Mouse (Mus musculus): ENCODE measurements around the gene Evi5. TPM values are rescaled to one million over a fixed set of nuclear protein-coding genes. Genes with fewer than 3 reads are reported as not detected.

Gene Evi5
- polyA plus RNA-seq, 1 experiment from 2014 or later, result 19.8 TPM

GRCm38 (mm10) chr5:107855546-107855945 lies 19.4 kb downstream of the Evi5 start:
- 28% methylated on average over 2 of the region's 2 CpGs for WGBS (ENCODE audit: missing documents)

GRCm38 (mm10) chr5:107854556-107854955 lies 20.4 kb downstream of the Evi5 start:
- Histone ChIP-seq H3K36me3 (ENCODE audit: inconsistent target) (no peaks in the 10 kb centered on the region), H3K27ac (no peak overlapping the region), H3K4me3 (ENCODE audit: inconsistent target) (no peak overlapping the region), H3K79me2 (ENCODE audit: inconsistent target) (peaks cover 97% of the 10 kb centered on the region)
- 68% methylated on average over 3 of the region's 3 CpGs for WGBS (ENCODE audit: missing documents)

More at GRCm38 (mm10) chr5:107855546-107855945, 19.4 kb downstream of the Evi5 start:
- Histone ChIP-seq H3K36me3 (ENCODE audit: inconsistent target) (no peaks in the 10 kb centered on the region), H3K79me2 (ENCODE audit: inconsistent target) (peaks cover 97% of the 10 kb centered on the region), H3K4me3 (ENCODE audit: inconsistent target) (no peak overlapping the region), H3K27ac (no peak overlapping the region)

- H3K36me3 ChIP-seq (ENCODE audit: inconsistent target), result no peaks in the 10 kb centered on the region
- WGBS (ENCODE audit: missing documents), result 13% methylated on average over 6 of the region's 6 CpGs
- H3K27ac ChIP-seq, result peak overlapping the region; percentile 24; the same call in 1 of the 2 replicates
- no peak overlapping the region for H3K4me3 ChIP-seq (ENCODE audit: inconsistent target)
- peaks cover 97% of the 10 kb centered on the region for H3K79me2 ChIP-seq (ENCODE audit: inconsistent target)
Measured at GRCm38 (mm10) chr5:107853807-107854206, 21.1 kb downstream of the Evi5 start.

- Histone ChIP-seq H3K27ac (no peak overlapping the region), H3K36me3 (ENCODE audit: inconsistent target) (no peaks in the 10 kb centered on the region), H3K4me3 (ENCODE audit: inconsistent target) (no peak overlapping the region), H3K79me2 (ENCODE audit: inconsistent target) (peaks cover 97% of the 10 kb centered on the region)
- WGBS (ENCODE audit: missing documents), result 89% methylated on average over 4 of the region's 4 CpGs
Measured at GRCm38 (mm10) chr5:107848964-107849363, 25.9 kb downstream of the Evi5 start.

- 86% methylated on average over 2 of the region's 2 CpGs for WGBS (ENCODE audit: missing documents)
- H3K79me2 ChIP-seq (ENCODE audit: inconsistent target), result peaks cover 100% of the 10 kb centered on the region
- no peaks in the 10 kb centered on the region for H3K36me3 ChIP-seq (ENCODE audit: inconsistent target)
- H3K4me3 ChIP-seq (ENCODE audit: inconsistent target), result no peak overlapping the region
- H3K27ac ChIP-seq, result no peak overlapping the region
Measured at GRCm38 (mm10) chr5:107847817-107848216, 27.1 kb downstream of the Evi5 start.

GRCm38 (mm10) chr5:107847349-107847748 lies 27.6 kb downstream of the Evi5 start:
- Histone ChIP-seq H3K4me3 (ENCODE audit: inconsistent target) (no peak overlapping the region), H3K79me2 (ENCODE audit: inconsistent target) (peaks cover 100% of the 10 kb centered on the region), H3K36me3 (ENCODE audit: inconsistent target) (no peaks in the 10 kb centered on the region), H3K27ac (no peak overlapping the region)
- WGBS (ENCODE audit: missing documents), result 90% methylated on average over 5 of the region's 5 CpGs

GRCm38 (mm10) chr5:107840549-107841238 lies 34.2 kb downstream of the Evi5 start:
- no peak overlapping the region for H3K27ac ChIP-seq
- no peaks in the 10 kb centered on the region for H3K36me3 ChIP-seq (ENCODE audit: inconsistent target)
- no peak overlapping the region for H3K4me3 ChIP-seq (ENCODE audit: inconsistent target)
- WGBS (ENCODE audit: missing documents), result 97% methylated on average over 3 of the region's 5 CpGs
- H3K79me2 ChIP-seq (ENCODE audit: inconsistent target), result peaks cover 54% of the 10 kb centered on the region

- 43% methylated on average over 3 of the region's 3 CpGs for WGBS (ENCODE audit: missing documents)
- no peaks in the 10 kb centered on the region for H3K36me3 ChIP-seq (ENCODE audit: inconsistent target)
- peaks cover 45% of the 10 kb centered on the region for H3K79me2 ChIP-seq (ENCODE audit: inconsistent target)
- no peak overlapping the region for H3K4me3 ChIP-seq (ENCODE audit: inconsistent target)
- no peak overlapping the region for H3K27ac ChIP-seq
Measured at GRCm38 (mm10) chr5:107838891-107839644, 35.8 kb downstream of the Evi5 start.

GRCm38 (mm10) chr5:107834287-107834686 lies 40.6 kb downstream of the Evi5 start:
- Histone ChIP-seq H3K27ac (no peak overlapping the region), H3K4me3 (ENCODE audit: inconsistent target) (no peak overlapping the region), H3K36me3 (ENCODE audit: inconsistent target) (no peaks in the 10 kb centered on the region), H3K79me2 (ENCODE audit: inconsistent target) (peaks cover 70% of the 10 kb centered on the region; the same call in 1 of the 2 replicates)
- WGBS (ENCODE audit: missing documents), result 100% methylated on average over 1 of the region's 1 CpGs

GRCm38 (mm10) chr5:107831351-107831750 lies 43.6 kb downstream of the Evi5 start:
- 78% methylated on average over 3 of the region's 3 CpGs for WGBS (ENCODE audit: missing documents)
- no peak overlapping the region for H3K4me3 ChIP-seq (ENCODE audit: inconsistent target)

GRCm38 (mm10) chr5:107829998-107830560 lies 44.8 kb downstream of the Evi5 start, which contains the start of gene Ube2d2b:
Gene Ube2d2b (plus strand): TSS chr5:107830099.
- H3K4me3 ChIP-seq (ENCODE audit: inconsistent target), result no peak within 1 kb of the TSS
- no peaks in the 10 kb centered on the region for H3K36me3 ChIP-seq (ENCODE audit: inconsistent target)
- H3K79me2 ChIP-seq (ENCODE audit: inconsistent target), result peaks cover 91% of the 10 kb centered on the region
- 92% methylated on average over 14 of the region's 22 CpGs for WGBS (ENCODE audit: missing documents)
- H3K27ac ChIP-seq, result no peak within 1 kb of the TSS

More at GRCm38 (mm10) chr5:107831351-107831750, 43.6 kb downstream of the Evi5 start:
- Histone ChIP-seq H3K79me2 (ENCODE audit: inconsistent target) (peaks cover 87% of the 10 kb centered on the region), H3K36me3 (ENCODE audit: inconsistent target) (no peaks in the 10 kb centered on the region), H3K27ac (no peak overlapping the region)

- H3K36me3 ChIP-seq (ENCODE audit: inconsistent target), result 0 out of 2 replicates have a peak, but pooled peaks cover 7% of the 10 kb centered on the region
- H3K27ac ChIP-seq, result no peak overlapping the region
- no peak overlapping the region for H3K4me3 ChIP-seq (ENCODE audit: inconsistent target)
- 80% methylated on average over 1 of the region's 1 CpGs for WGBS (ENCODE audit: missing documents)
- peaks cover 47% of the 10 kb centered on the region for H3K79me2 ChIP-seq (ENCODE audit: inconsistent target)
Measured at GRCm38 (mm10) chr5:107822521-107822920, 52.4 kb downstream of the Evi5 start.

GRCm38 (mm10) chr5:107814651-107815050 lies 60.3 kb downstream of the Evi5 start:
- Histone ChIP-seq H3K79me2 (ENCODE audit: inconsistent target) (no peaks in the 10 kb centered on the region), H3K4me3 (ENCODE audit: inconsistent target) (no peak overlapping the region), H3K27ac (no peak overlapping the region), H3K36me3 (ENCODE audit: inconsistent target) (peaks cover 60% of the 10 kb centered on the region)
- WGBS (ENCODE audit: missing documents), result 96% methylated on average over 2 of the region's 2 CpGs

- Histone ChIP-seq H3K36me3 (ENCODE audit: inconsistent target) (peaks cover 15% of the 10 kb centered on the region; the same call in 1 of the 2 replicates), H3K79me2 (ENCODE audit: inconsistent target) (no peaks in the 10 kb centered on the region), H3K4me3 (ENCODE audit: inconsistent target) (no peak overlapping the region), H3K27ac (no peak overlapping the region)
- WGBS (ENCODE audit: missing documents), result 92% methylated on average over 4 of the region's 4 CpGs
Measured at GRCm38 (mm10) chr5:107807496-107807895, 67.4 kb downstream of the Evi5 start.

- no peak overlapping the region for H3K27ac ChIP-seq
- no peaks in the 10 kb centered on the region for H3K79me2 ChIP-seq (ENCODE audit: inconsistent target)
- no peak overlapping the region for H3K4me3 ChIP-seq (ENCODE audit: inconsistent target)
- no peaks in the 10 kb centered on the region; the same call in 1 of the 2 replicates for H3K36me3 ChIP-seq (ENCODE audit: inconsistent target)
Measured at GRCm38 (mm10) chr5:107802621-107803020, 72.3 kb downstream of the Evi5 start.
